Mouse (Mus musculus): ENCODE results near the gene Rapgef6.
A peak's percentile ranks its signal among the peaks of the same experiment; 100 is the strongest.
"Not testable (repeated sequence)": the region's sequence is repeated elsewhere in the genome, so short reads cannot be mapped to it uniquely, and the experiment has no call there.

Rapgef6 gene

GRCm38 (mm10) chr11:54574741-54575140 is 52.1 kb downstream of the Rapgef6 start:
- no peak for DNase-seq (ENCODE audit: low read depth, low spot score)

DNA sequence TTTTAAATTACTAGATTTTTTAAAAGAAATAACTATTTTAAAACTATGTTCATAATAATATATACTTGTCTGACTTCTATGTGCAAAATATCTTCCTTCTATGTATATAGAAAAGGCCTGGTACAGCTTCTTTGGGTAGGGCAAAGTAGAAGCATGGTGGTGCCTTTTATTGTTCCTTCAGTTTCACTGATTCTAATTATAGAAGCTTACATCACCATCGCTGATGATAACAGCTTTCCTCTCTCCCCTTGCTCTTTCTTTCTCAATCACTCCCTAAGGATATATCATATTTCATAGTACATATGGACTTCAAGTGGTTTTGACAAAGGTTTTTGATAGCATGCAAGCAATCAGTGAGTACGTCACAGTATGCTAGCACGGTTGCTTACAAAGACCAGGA is 69.9 kb downstream of the Rapgef6 start:
- no peak for DNase-seq (ENCODE audit: low read depth, low spot score)

GRCm38 (mm10) chr11:54594049-54594448 is 71.4 kb downstream of the Rapgef6 start:
- no peak for DNase-seq (ENCODE audit: low read depth, low spot score)

GRCm38 (mm10) chr11:54595053-54595452 is 72.4 kb downstream of the Rapgef6 start:
- no peak for DNase-seq (ENCODE audit: low read depth, low spot score)

DNA sequence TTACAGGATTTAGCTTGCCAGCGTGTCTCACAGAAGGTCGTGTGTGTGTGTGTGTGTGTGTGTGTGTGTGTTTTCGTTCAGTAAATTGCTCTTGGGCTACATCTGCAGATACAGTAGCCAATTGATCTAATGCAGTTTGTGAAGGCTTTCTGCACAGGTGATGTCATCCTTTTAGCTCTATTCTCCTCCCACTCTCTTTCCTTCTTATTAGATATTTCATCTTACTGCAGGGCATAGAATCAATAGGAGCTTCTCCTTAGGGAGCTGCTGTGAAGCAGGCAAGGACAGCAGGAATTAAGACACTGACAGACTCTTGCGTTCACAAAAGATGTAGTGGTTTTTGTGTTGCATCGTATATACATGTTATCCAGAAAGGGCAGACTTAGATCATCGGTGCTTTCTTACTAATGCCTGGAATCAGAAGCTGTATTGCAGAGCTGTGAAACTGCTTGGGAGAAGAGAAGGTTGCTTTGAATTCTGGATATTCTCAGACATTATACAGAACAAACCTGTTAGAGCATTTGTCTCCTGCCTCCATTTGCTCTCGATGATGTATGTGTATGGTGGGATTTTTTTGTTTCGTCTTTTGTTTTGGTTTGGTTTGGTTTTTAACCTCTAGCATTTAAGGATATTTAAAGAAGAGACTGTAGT is 73.4 kb downstream of the Rapgef6 start:
- DNase-seq (ENCODE audit: low read depth, low spot score): no peak

- DNase-seq (ENCODE audit: low read depth, low spot score): no peak
Observed at GRCm38 (mm10) chr11:54597902-54598447, 75.3 kb downstream of the Rapgef6 start.

DNA sequence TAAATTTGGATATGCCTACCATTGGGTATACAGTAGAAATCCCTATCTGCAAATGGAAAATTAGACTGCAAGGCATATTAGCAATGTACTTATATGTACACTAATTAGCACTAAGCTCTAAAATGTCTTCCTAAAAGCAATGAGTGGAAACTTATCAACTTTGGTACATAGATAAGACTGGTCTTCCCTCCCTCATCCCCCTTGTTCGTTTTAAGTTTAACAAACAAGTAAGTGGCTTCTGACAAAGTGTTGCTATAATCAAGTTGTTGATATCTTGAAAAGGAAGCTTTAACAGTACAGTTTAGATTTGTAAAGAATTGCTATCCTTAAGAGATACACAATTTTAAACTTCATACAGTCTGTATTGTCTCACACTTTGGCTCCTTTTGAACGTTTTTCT is 78.5 kb downstream of the Rapgef6 start:
- no peak for DNase-seq (ENCODE audit: low read depth, low spot score)

GRCm38 (mm10) chr11:54602764-54603163 is 80.1 kb downstream of the Rapgef6 start:
- DNase-seq (ENCODE audit: low read depth, low spot score): not testable (repeated sequence)

GRCm38 (mm10) chr11:54604415-54604814 is 81.8 kb downstream of the Rapgef6 start:
- no peak for DNase-seq (ENCODE audit: low read depth, low spot score)

DNA sequence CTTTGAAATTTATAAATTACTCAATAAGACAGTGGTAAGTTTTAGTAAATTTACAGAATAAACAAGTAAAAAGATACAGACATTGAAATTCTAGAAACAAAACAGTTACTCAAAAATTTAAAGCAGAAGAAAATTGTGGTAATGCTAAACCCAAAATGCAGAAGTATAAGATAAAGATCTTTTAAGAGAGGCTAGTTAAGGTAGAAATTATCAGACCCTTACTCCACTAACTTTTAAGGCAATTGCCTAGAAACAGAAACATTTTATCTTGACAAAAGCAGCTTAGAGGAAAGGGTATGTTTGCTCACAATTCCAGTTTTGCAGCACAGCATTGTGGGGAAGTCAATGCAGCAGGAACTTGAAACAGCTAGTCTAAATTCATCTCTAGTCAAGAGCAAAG is 91.0 kb downstream of the Rapgef6 start:
- DNase-seq (ENCODE audit: low read depth, low spot score): no peak

- DNase-seq (ENCODE audit: low read depth, low spot score): no peak
Observed at GRCm38 (mm10) chr11:54614560-54614959, 91.9 kb downstream of the Rapgef6 start.

- DNase-seq (ENCODE audit: low read depth, low spot score): no peak
Observed at GRCm38 (mm10) chr11:54618841-54619240, 96.2 kb downstream of the Rapgef6 start.

- DNase-seq (ENCODE audit: low read depth, low spot score): peak; percentile 75
Observed at GRCm38 (mm10) chr11:54621725-54622124, 99.1 kb downstream of the Rapgef6 start.

- DNase-seq (ENCODE audit: low read depth, low spot score): peak; percentile 57
Observed at GRCm38 (mm10) chr11:54626905-54627304, 104.3 kb downstream of the Rapgef6 start.

DNA sequence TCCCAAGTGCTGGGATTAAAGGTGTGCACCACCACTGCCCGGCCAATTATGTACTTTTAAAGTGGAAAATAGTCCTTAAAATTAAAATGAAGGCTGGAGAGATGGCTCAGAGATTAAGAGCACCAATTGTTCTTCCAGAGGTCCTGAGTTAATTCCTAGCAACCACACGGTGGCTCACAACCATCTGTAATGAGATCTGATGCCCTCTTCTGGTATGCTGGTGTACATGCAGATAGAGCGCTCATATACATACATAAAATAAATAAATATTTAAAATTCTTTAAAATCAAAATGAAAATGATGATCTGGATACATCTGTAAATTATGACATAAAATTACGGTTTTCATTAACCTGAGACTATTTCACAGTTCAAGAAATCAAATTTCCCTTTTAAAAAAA is 123.8 kb downstream of the Rapgef6 start:
- no peak for DNase-seq (ENCODE audit: low read depth, low spot score)

GRCm38 (mm10) chr11:54648573-54648972 is 125.9 kb downstream of the Rapgef6 start:
- no peak for DNase-seq (ENCODE audit: low read depth, low spot score)

DNA sequence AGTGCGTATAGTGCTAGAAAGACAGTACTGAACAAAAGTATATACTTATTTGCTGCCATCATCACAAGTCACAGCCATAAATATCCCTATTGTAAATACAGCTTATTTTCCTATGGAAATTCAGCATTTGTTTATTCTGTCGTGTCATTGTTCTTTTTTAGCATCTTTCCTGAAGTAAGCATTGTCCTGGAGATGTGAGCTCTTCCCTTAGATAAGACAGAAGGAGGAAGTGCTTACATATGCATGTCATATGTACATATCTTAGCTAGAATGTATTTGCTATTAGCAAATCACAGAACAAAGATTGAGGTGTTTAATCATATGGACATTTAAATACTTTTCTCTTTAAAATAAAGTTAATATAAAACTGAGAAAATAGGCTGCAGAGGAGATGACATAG is 132.8 kb downstream of the Rapgef6 start:
- DNase-seq (ENCODE audit: low read depth, low spot score): no peak

DNA sequence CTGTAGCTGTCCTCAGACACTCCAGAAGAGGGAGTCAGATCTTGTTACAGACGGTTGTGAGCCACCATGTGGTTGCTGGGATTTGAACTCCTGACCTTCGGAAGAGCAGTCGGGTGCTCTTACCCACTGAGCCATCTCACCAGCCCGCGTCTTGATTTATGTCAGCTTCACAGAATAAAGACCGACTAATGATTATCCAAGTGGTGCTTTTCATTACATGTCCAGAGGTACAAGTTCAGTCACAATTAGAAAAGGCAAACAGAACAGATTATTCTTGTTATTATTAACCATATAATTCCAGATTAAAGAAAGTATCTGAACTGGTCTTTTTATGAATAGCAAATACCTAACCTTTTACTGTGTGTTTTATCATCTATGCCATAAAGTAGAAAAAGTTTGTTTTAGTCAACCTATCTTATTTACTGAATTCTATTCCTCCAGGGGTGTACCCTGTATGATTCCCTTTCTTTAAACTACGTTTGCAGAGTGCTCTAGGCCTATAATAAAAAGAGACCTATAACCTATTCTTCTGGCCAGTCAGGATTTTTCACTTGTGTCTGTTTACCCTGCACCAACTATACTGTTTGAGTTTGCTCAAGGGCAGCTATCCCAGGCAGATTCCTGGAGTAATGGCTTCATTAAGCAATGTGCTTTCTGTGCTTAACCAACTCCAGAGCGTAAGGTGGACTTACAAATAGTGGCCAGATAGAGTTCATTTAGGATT is 151.1 kb downstream of the Rapgef6 start:
- no peak for DNase-seq (ENCODE audit: low read depth, low spot score)

DNA sequence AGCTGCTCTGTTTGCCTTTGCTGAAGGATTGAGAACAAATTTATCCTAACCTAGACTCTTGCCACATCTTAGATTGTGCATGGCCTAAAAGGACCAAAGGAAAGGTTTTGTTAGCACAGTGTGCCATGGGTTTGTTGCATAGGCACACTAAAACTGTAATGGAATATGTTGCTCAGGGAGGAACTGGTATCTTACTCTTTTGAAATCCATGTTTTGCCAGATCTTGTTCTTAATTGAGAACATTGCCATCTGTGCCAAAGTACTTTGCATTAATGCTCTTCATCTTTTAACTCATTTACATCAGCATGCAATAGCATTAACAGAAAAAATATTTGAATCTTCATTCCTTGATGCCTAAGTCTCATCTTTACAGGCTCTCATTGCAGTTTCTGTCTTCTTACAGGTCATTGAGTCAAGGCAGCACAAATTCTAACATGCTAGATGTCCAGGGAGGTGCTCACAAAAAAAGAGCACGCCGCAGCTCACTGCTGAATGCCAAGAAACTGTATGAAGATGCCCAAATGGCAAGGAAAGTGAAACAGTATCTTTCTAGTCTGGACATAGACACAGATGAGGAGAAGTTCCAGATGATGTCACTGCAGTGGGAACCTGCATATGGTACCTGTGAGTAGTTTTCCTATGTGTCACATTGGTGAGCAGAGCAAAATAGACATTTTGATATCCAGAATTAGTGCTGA is 153.3 kb downstream of the Rapgef6 start:
- DNase-seq (ENCODE audit: low read depth, low spot score): no peak

DNA sequence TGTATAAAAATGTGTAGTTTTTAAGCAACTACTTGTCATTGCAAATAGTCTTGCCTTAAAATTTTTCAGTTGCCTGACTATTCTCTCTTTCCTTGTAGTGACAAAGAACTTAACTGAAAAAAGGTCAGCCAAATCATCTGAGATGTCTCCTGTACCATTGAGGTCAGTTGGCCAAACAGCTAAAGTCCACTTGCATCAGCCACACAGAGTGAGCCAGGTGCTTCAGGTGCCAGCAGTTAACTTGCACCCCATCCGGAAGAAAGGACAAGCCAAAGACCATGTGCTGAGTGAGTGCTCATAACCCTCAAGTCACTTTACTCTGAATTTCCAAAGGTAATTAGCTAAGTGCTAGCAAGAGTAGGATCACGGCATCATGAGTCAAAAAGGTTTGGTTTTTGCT is 156.5 kb downstream of the Rapgef6 start:
- no peak for DNase-seq (ENCODE audit: low read depth, low spot score)

GRCm38 (mm10) chr11:54684831-54685230 is 162.2 kb downstream of the Rapgef6 start:
- DNase-seq (ENCODE audit: low read depth, low spot score): no peak

DNA sequence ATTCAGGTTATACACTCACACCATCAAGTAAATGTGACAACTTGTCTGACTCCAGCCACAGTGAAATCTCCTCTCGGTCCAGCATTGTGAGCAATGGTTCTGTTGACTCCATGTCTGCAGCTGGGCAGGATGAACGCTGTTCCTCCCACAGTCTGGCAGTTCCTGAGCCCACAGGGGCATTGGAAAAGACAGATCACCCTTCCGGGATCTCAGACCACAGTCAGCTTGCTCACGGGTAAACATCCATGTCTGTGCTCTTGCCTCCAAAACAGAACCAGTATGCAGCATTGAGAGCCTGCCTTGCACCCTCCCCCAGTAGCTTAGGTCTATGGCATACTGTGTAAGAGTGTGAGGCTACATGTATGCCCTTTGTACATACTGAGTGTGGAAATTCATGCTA is 167.5 kb downstream of the Rapgef6 start:
- DNase-seq (ENCODE audit: low read depth, low spot score): no peak

All from CD4-positive helper T cell, adult 2 months (primary cell).